Mouse (Mus musculus) MEL-GATA-1-ER (cell line): Measurements from ENCODE around the gene Smad3.

Experiments
- DNase-seq: peaks from one replicate; pipeline ENCODE4 v3.0.0-alpha.2; 2012; ENCODE audit warnings: low read depth; ENCODE audit errors: extremely low read depth

Smad3 gene

GRCm38 (mm10) chr9:63641983-63642646, 115.7 kb downstream of the Smad3 start:
- DNase-seq = no peak

- DNase-seq = no peak
Observed at GRCm38 (mm10) chr9:63636113-63636512, 121.7 kb downstream of the Smad3 start.

- no peak for DNase-seq
Observed at GRCm38 (mm10) chr9:63633334-63633733, 124.5 kb downstream of the Smad3 start.

GRCm38 (mm10) chr9:63632924-63633323, 124.9 kb downstream of the Smad3 start:
- no peak for DNase-seq

GRCm38 (mm10) chr9:63632045-63632444, 125.7 kb downstream of the Smad3 start:
- DNase-seq = no peak

GRCm38 (mm10) chr9:63625090-63625756, 132.6 kb downstream of the Smad3 start:
- DNase-seq = no peak

- no peak for DNase-seq
Observed at GRCm38 (mm10) chr9:63623895-63624569, 133.8 kb downstream of the Smad3 start.

GRCm38 (mm10) chr9:63617967-63618366, 139.8 kb downstream of the Smad3 start:
- no peak for DNase-seq

GRCm38 (mm10) chr9:63614018-63614985, 143.5 kb downstream of the Smad3 start:
- DNase-seq = no peak

- peak; percentile 54 for DNase-seq
Observed at GRCm38 (mm10) chr9:63613569-63613968, 144.2 kb downstream of the Smad3 start.

- no peak for DNase-seq
Observed at GRCm38 (mm10) chr9:63612565-63613515, 145.0 kb downstream of the Smad3 start.

- DNase-seq = no peak
Observed at GRCm38 (mm10) chr9:63611967-63612366, 145.8 kb downstream of the Smad3 start.

- DNase-seq = no peak
Observed at GRCm38 (mm10) chr9:63610841-63611366, 146.9 kb downstream of the Smad3 start.

- no peak for DNase-seq
Observed at GRCm38 (mm10) chr9:63610231-63610630, 147.6 kb downstream of the Smad3 start.

GRCm38 (mm10) chr9:63609776-63610175, 148.0 kb downstream of the Smad3 start:
- no peak for DNase-seq

GRCm38 (mm10) chr9:63609246-63609645, 148.5 kb downstream of the Smad3 start:
- no peak for DNase-seq

GRCm38 (mm10) chr9:63608006-63608405, 149.8 kb downstream of the Smad3 start:
- DNase-seq = no peak

GRCm38 (mm10) chr9:63606594-63606993, 151.2 kb downstream of the Smad3 start:
- DNase-seq = no peak

GRCm38 (mm10) chr9:63603849-63604248, 153.9 kb downstream of the Smad3 start:
- DNase-seq = peak; percentile 19
